Mouse (Mus musculus): ENCODE data around the gene Phf19. TPM values are rescaled to one million over a fixed set of nuclear protein-coding genes. Genes with fewer than 3 reads are reported as not detected.

The Phf19 gene
- polyA plus RNA-seq, 1 experiment: not detected

DNA sequence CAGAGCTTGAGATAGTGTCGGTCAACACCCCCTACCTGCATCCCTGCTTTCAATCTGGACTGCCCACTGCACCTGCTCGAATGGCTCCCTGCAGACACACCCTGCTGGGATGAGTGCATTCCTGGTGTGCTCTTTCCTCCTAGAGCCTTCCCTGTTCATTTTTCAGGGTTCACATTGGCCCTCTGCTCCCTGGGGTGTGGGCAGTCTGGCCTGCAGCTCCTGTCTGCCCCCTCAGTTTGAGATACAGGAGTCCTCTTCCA, 927 bp upstream of the Phf19 start:
- H3K27ac ChIP-seq (ENCODE audit: insufficient read depth, low read depth, low read length): no peak overlapping the region
- H3K4me1 ChIP-seq (ENCODE audit: control insufficient read depth, insufficient read depth, low read length): peaks cover 9% of the 10 kb centered on the region
- H3K4me3 ChIP-seq (ENCODE audit: insufficient read depth, low read depth, low read length): no peak overlapping the region
- TF ChIP-seq POLR2A (IDR thresholded peaks at IDR 0.05; ENCODE audit: insufficient read depth, low read depth, low read length) (no peak), CTCF (IDR thresholded peaks at IDR 0.05; ENCODE audit: insufficient read depth, low read depth, low read length) (no peak)
- 51% methylated on average over 2 of the region's 2 CpGs for WGBS

DNA sequence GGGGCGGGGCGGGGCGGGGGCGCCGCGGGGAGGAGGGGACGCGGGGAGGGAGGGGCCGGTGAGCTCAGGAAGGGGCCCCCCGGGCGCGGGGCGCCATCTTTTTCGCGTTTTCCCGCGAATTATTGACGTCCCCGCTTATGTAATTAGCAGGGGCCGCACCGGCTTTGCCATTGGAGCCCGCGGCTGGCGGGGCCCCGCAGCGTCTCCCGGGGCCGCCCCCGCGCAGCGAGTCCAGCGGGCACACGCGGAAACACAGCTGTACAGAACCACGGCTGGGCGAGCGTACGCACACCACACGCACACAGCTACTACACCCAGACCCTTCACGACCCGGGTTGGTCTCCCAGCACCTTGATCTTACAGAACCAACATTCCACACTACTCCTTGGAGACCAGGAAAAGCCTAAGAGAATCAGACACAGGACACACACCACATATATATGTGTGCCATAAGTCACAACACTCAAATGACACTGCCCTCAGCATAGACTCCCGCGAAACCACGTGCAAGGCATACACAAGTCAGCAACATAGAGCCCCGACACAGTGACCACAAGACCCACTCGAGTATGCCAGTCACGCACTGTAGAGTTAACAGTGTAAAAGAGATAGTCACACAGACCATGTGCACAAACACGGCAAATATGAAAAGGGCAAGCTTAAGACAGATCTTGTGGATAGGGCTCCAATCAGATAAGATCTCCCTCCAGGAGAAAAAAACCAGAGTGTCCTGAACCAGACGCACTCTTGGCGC, 420 bp upstream of the Phf19 start:
- WGBS: 5% methylated on average over 47 of the region's 50 CpGs
- no peak overlapping the region for H3K27ac ChIP-seq (ENCODE audit: insufficient read depth, low read depth, low read length)
- no peak for TF ChIP-seq POLR2A (IDR thresholded peaks at IDR 0.05; ENCODE audit: insufficient read depth, low read depth, low read length)
- TF ChIP-seq CTCF (IDR thresholded peaks at IDR 0.05; ENCODE audit: insufficient read depth, low read depth, low read length): no peak
- H3K4me3 ChIP-seq (ENCODE audit: insufficient read depth, low read depth, low read length): peak overlapping the region; percentile 52
- peaks cover 9% of the 10 kb centered on the region for H3K4me1 ChIP-seq (ENCODE audit: control insufficient read depth, insufficient read depth, low read length)

DNA sequence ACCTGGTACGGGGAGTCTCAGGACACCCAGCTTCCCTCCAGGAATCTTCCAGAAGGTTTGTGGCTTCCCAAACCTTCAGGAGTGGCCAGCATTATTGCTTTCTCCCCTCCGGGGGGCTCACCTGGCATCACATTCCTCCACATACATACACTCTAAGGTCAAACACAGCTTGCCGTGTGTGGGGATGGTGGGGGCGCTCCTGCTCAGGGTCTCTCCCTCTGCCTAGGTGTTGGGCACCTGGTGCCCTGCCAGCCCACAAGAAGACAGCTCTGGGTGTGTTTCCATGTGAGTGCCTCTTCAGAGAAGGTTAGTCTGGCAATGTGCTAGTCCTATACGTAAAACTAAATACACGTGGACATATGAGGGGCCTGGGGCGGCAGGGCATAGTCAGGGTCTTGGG, 1.2 kb downstream of the Phf19 start:
- Histone ChIP-seq H3K4me1 (ENCODE audit: control insufficient read depth, insufficient read depth, low read length) (peaks cover 9% of the 10 kb centered on the region), H3K4me3 (ENCODE audit: insufficient read depth, low read depth, low read length) (no peak overlapping the region), H3K27ac (ENCODE audit: insufficient read depth, low read depth, low read length) (no peak overlapping the region)
- WGBS: 64% methylated on average over 7 of the region's 7 CpGs
- TF ChIP-seq POLR2A (IDR thresholded peaks at IDR 0.05; ENCODE audit: insufficient read depth, low read depth, low read length): no peak
- TF ChIP-seq CTCF (IDR thresholded peaks at IDR 0.05; ENCODE audit: insufficient read depth, low read depth, low read length): no peak

DNA sequence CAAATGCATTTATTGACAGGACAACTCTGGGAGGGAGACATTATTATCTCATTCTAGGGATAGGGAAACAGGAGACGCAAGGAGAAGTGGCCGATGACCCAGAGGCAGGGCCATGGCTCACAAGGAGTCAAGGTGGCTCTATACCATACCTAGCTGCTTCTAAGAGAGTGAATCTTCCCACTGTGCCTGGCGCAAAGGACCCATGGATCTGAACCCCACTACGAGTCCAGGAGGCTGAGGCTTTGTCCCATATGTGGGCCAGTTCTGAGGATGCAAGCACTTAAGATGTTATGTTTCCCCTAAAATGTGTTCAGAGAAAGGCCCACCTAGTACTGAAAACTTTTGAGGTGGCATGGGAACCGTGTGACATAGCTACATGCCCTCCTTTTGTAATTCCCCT, 2.0 kb downstream of the Phf19 start:
- Histone ChIP-seq H3K27ac (ENCODE audit: insufficient read depth, low read depth, low read length) (no peak overlapping the region), H3K4me3 (ENCODE audit: insufficient read depth, low read depth, low read length) (no peak overlapping the region), H3K4me1 (ENCODE audit: control insufficient read depth, insufficient read depth, low read length) (peaks cover 9% of the 10 kb centered on the region)
- WGBS: 94% methylated on average over 5 of the region's 5 CpGs
- TF ChIP-seq POLR2A (IDR thresholded peaks at IDR 0.05; ENCODE audit: insufficient read depth, low read depth, low read length): no peak

DNA sequence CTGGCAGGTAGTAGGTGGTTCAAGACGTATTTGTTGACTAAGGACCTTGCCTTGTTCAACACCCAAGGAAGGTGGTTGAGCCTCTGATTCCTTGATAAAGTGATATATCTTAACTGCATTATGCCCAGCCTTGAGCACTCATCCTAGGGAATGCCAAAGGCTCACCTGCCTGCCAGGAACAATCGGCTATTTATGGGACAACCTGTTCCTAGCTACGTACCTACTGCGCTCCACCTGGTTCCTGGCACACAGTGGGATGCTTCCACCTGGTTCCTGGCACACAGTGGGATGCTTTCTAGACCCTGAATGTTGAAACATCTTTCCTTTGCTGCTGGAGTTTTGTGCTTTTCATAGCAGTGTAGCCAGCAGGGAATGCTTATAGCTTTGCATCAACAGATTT, 4.1 kb downstream of the Phf19 start:
- no peak overlapping the region for H3K27ac ChIP-seq (ENCODE audit: insufficient read depth, low read depth, low read length)
- WGBS: 97% methylated on average over 4 of the region's 4 CpGs
- TF ChIP-seq CTCF (IDR thresholded peaks at IDR 0.05; ENCODE audit: insufficient read depth, low read depth, low read length): no peak
- no peak for TF ChIP-seq POLR2A (IDR thresholded peaks at IDR 0.05; ENCODE audit: insufficient read depth, low read depth, low read length)
- H3K4me1 ChIP-seq (ENCODE audit: control insufficient read depth, insufficient read depth, low read length): peaks cover 16% of the 10 kb centered on the region
- no peak overlapping the region for H3K4me3 ChIP-seq (ENCODE audit: insufficient read depth, low read depth, low read length)

DNA sequence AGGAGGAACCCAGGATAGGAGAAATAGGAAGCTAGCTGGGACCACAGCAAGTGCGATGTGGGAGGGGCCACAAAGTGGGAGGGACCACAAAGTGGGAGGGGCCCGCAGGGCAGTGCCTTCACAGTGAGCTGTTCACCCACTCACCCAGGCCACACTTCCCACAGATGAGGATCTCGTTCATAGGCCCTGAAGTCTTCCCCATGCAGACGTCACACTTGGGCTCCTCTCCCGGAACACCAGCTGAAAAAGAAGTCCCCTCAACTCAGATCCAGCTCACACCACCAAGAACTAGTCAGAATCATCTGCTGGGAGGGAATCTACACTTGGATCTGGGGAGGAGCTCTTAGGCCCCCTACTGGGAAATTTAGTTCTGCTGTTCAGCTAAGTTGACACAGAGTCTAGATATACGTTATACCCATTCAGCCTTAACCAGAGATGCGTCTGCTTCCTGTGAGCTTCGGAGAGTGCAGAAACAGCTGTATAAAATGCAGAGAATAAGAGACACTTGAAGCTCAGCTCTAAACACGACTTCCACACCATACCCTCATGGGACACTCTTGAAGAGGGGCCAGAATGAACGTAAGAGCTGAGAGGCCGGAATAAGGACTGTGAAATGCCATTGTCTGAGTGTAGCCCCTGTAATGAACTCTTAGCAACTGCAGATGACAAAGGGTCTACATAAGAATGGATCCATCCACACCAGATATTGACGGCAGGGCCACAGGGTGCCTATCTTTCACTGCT, 6.8 kb downstream of the Phf19 start:
- TF ChIP-seq POLR2A (IDR thresholded peaks at IDR 0.05; ENCODE audit: insufficient read depth, low read depth, low read length) (no peak), CTCF (IDR thresholded peaks at IDR 0.05; ENCODE audit: insufficient read depth, low read depth, low read length) (no peak)
- no peak overlapping the region for H3K4me3 ChIP-seq (ENCODE audit: insufficient read depth, low read depth, low read length)
- H3K27ac ChIP-seq (ENCODE audit: insufficient read depth, low read depth, low read length): no peak overlapping the region
- peaks cover 9% of the 10 kb centered on the region for H3K4me1 ChIP-seq (ENCODE audit: control insufficient read depth, insufficient read depth, low read length)
- 54% methylated on average over 12 of the region's 12 CpGs for WGBS

DNA sequence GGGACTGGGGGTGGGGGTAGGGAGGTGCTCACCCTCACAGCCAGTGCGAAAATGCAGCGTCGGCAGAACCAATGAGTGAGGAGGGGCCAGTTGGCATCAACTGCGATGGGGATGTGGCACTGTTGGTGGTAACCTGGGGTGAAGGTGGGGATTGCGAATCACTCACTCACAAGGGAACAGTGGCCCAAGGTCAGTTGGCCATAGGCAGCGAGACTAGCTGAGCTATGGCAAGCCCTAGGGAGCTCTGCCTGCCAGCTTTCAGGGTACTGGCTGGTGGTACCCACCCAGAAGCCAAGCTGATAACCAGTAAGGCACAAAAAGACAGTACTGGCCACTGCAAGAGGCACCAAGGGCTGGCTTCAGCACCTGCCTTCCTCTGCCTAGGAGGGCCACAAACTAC, 7.4 kb downstream of the Phf19 start:
- H3K4me1 ChIP-seq (ENCODE audit: control insufficient read depth, insufficient read depth, low read length): peaks cover 9% of the 10 kb centered on the region
- no peak overlapping the region for H3K4me3 ChIP-seq (ENCODE audit: insufficient read depth, low read depth, low read length)
- TF ChIP-seq CTCF (IDR thresholded peaks at IDR 0.05; ENCODE audit: insufficient read depth, low read depth, low read length) (no peak), POLR2A (IDR thresholded peaks at IDR 0.05; ENCODE audit: insufficient read depth, low read depth, low read length) (no peak)
- no peak overlapping the region for H3K27ac ChIP-seq (ENCODE audit: insufficient read depth, low read depth, low read length)
- 84% methylated on average over 6 of the region's 6 CpGs for WGBS

DNA sequence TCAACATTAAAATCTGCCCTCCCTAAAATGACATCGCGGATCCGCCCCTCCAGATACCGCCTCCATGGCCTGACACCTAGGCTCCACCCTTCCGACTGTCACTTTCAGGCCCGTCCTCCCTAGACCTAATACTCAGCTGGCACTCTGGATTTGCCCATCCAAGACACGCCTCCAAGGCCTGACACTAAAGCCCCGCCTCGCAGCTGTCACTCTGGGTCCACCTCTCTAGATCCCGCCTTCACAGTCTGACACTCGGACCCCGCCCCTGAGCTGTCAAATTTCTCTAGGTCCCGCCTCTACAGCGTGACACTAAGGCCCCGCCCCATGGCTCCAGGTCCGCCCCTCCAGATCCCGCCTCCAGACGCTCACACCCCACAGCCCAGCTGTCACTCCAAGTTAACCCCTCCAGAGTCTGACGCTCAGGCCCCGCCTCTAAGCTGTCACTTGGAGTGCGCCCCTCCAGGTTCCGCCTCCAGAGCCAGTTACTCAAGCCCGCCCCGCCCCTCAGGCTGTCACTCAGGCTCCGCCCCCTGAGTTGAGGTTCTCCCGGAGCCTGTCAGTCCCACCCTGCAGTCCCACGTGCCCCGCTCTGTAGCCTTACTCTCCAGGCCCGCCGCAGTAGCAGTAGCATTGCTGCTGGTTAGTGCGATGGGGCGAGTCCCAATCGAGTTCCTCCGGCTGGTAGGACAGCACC, 8.8 kb downstream of the Phf19 start:
- no peak for TF ChIP-seq POLR2A (IDR thresholded peaks at IDR 0.05; ENCODE audit: insufficient read depth, low read depth, low read length)
- TF ChIP-seq CTCF (IDR thresholded peaks at IDR 0.05; ENCODE audit: insufficient read depth, low read depth, low read length): no peak
- no peak overlapping the region for H3K27ac ChIP-seq (ENCODE audit: insufficient read depth, low read depth, low read length)
- 2% methylated on average over 34 of the region's 34 CpGs for WGBS
- peaks cover 9% of the 10 kb centered on the region for H3K4me1 ChIP-seq (ENCODE audit: control insufficient read depth, insufficient read depth, low read length)
- H3K4me3 ChIP-seq (ENCODE audit: insufficient read depth, low read depth, low read length): peak overlapping the region; percentile 44

Measured in olfactory bulb, adult 2 months (tissue).